Mouse (Mus musculus) kidney, postnatal 4 days (tissue): Measurements from ENCODE around the gene Uqcc1.
"Not testable (repeated sequence)": the region's sequence is repeated elsewhere in the genome, so short reads cannot be mapped to it uniquely, and the experiment has no call there.

ENCODE experiments used
- DNase-seq, 2 experiments: peaks; one replicate each; pipeline ENCODE4 v3.0.0; 2021; ENCODE audit warnings: mixed read lengths in 2 of 2

Gene Uqcc1

DNA sequence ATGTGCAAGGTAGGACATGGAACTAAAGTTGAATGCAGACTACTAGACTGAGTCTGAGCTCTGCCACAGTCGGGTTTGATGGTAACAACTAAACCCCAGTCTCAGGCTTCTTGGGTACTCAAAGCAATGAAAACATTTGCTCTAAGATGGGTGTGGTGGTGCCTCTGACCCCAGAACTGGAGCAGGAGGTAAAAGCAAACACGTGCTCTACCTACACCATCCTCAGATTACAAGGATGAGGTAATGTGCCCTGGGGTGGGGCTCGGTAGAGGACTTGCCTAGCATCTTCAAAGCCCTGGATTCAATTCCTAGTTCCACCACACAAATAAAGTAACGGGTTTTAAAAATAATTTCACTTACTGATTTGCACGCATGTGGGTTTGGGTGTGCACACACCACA lies 77.6 kb downstream of the Uqcc1 start:
- no peak for DNase-seq

DNA sequence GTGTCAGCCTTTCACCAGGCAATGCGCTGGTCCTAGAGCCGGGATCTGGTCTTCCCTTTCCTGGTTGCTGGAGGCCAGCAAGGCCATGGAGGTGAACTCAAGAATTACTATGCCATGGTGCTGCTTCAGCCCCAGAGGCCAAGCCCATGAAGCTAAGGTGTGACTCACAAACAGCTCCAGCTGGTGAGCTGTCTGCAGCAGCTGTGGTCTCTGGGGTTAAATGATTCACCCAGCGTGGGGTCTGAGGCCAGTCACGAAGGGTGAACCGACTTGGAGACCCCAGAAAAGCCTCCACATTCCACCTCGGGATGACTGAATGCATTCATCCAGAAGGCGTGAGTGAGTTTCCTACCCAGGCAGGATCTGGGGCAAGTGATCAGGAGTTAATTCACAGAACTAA lies 80.0 kb downstream of the Uqcc1 start:
- no peak for DNase-seq

DNA sequence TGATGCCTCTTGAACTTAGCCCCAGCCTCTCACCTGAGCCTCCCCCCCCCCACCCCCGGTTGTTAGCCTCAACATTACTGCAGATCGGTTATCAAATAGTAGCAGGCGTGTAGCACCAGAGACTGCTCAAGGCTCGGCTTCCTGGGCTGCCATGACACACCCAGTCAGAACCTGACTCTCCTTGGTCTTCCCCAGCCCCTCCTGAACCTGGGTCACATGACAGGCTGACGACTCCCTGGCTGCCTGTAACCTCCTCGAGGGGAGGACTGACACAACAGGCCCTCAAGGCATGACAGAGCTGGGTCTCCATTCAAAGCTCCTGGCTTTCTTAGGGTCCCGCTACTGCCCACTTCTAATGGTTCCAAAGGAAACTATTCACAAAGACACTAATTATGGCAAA lies 80.6 kb downstream of the Uqcc1 start:
- DNase-seq = no peak

DNA sequence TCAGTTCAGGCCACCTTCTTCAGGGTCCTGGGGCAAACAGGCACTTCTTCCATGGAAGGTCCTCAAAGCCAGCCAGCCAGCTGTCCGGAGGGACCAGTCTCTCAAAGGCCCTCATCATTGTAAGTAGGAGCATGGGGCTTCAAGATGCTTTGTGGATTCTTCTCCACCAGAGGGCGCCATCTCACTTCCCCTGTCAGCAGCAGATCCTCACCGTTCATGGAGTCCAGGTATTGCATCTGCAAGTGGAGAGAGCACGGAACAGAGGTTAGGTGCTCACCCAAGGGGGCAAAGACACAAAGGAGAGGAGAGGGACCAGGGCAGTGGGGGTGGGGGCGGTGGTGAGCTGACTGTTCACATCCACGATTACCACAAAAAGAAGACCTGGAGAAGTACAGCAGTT lies 81.8 kb downstream of the Uqcc1 start:
- peak; percentile 84 to 88 for DNase-seq

DNA sequence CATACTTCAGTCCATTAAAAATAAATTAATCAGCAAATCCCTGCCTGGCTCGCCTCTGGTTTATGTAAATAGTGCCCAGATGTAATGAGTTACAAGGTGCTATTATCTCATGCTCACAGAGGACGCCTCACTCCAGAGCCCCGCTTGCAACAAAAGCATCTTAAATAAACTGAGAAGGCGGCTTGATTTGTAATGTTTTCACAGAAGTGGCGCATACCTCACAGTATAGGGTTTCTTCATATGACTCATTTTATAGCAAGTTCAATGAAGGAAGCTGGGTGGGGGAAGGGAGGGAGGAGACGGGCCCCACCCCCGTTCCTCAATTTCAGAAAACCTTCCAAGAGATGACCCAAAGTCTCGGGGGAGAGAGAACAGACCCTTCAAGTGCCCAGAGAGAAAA lies 83.2 kb downstream of the Uqcc1 start:
- no peak for DNase-seq

DNA sequence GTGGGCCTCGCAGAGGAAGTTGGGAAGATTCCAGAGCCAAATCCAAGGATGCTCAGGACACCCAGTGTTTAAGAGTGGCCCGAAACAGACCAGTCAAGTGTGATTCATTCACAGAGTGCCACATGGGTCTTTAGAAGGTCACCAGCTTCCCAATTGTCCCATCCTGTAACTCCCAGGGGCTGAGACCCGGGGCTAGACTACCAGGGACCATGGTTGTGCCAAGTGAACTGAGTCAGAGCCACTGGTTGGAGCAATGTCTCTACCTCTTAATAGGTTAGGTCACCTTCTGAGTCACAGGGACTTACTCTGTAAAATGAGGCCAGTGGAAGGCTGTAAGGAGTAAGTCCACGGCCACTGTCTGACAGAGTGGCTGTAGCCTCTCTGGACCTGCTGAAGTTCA lies 91.1 kb downstream of the Uqcc1 start:
- DNase-seq = no peak

DNA sequence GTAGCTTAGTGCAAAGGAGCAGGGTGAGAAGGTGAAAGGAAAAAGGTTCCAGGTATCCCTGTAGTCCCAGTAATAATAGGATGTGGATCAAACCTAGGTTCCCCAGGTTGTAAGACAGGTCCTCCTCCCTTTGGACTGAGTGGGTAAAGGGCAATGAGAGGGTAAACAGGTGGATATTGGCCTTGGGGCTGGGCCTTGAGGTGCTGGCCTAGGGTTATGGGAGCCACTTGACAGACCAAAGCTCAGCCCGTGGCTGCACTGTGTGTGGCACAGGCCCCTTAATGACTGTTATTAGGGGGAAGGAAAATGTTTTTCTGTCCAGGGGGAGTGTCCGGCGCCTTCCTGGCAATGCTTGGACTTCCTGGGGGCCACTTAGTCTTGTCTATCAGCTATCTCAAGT lies 92.1 kb downstream of the Uqcc1 start:
- no peak for DNase-seq

DNA sequence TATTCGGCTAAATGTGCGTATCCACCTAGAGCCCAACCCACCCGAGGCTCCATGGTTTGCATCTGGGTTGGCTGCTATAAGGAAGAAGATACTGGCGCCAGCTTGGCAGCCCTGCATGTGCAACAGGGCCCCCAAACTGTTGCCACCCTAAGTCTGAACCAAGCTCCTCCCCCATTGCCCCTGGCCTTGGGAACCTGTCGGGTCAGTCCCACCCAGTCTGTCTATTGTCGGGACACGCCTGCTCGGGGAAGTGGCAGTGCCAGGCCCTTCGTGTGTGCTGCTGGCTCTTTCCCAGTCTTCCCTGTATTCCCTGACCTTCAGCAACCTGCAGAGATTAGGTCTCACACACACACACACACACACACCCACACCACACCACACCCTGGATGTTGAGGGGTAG lies 95.4 kb downstream of the Uqcc1 start, which contains the start of gene Fam83c:
Gene Fam83c, minus strand, starts transcription at position 123 of the 400 bp plus-strand sequence.
- DNase-seq = no peak

DNA sequence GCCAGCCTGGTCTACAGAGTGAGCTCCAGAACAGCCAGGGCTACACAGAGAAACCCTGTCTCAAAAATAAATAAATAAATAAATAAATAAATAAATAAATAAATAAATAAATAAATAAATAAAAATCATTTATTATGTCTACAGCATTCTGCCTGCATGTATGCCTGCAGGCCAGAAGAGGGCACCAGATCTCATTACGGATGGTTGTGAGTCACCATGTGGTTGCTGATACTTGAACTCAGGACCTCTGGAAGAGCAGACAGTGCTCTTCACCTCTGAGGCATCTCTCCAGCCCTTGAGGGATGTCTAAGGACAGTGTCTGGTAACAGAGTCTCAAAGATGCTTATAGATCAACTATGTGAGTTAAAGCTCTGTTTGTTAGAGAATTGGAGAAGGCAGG lies 98.0 kb downstream of the Uqcc1 start:
- not testable (repeated sequence) for DNase-seq

DNA sequence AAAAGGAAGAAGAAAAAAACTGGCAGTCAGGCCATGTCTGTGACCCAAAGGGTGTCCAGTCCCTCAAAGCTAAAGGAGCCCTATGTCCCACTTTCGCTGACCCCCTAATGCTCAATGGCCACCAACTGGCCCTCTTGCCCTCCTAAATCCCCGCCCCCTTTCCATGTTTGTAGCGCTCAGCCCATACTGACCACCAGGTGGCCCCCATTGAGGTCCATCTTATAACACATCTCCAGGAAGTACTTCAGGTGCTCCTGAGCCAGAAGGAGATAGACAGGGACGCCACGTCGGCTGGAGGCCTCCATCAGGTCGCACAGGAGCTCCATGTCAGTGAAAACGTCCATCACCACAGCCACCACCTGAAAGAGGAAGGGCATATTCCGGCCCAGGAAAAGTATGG lies 98.8 kb downstream of the Uqcc1 start:
- peak; percentile 45 to 61 for DNase-seq

DNA sequence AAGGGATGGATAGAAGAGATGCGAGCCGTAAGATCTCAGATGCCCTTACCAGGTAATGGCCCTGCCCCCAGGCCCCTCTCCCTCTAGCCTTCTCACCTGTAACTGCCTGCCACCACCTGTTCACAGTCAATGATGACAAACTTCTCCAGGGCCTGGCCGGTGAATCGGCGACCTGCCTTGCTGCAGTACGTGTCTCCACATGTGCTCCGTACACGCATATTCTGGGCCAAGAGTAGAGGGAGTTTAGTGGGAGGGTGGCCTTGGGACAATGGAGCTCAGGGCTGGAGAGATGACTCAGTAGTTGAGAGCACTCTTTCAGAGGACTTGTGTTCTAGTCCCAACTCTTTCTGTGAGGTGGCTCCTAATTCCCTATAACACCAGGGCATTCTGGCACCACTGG lies 99.3 kb downstream of the Uqcc1 start:
- DNase-seq = no peak

DNA sequence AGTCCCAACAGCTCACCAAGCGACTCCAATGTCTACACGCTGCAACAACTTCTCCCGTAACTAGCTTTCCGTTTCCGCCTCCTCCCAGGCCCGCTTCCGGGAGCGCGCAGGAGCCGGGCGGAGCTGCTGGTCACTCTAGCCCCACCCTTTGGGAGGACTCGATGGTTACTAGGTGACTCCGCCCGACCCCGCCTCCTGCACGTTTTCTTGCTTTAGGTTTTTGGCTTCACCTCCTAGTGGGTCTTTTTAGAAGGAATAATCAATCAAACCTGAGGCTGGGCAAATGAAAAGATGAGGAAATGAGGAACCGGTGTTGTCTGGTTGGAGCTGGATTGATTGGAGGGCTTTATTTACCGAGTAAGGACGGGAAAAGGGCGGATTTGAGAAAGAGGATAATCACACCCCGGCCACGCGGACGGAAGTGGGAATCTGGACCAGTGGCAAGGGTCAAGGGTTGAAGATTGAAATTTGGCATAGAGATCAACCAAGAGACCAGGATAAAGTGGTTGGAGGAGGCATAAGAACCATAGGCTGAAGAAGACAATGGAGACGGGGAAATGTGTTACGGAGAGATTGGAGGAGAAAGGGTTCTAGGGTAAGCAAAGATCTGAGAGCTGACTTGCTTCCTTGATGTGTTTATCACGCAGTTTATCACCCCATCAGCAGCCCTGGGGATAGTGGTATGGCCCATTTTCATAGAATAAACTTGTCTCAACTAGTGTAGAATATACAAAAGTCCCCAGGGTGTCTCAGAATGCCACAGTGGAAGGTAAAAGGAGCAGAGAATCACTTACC lies 103.3 kb downstream of the Uqcc1 start, which contains the start of gene Eif6:
Gene Eif6, minus strand, starts transcription at position 296 of the 795 bp plus-strand sequence.
- peak; percentile 88 to 93 for DNase-seq

DNA sequence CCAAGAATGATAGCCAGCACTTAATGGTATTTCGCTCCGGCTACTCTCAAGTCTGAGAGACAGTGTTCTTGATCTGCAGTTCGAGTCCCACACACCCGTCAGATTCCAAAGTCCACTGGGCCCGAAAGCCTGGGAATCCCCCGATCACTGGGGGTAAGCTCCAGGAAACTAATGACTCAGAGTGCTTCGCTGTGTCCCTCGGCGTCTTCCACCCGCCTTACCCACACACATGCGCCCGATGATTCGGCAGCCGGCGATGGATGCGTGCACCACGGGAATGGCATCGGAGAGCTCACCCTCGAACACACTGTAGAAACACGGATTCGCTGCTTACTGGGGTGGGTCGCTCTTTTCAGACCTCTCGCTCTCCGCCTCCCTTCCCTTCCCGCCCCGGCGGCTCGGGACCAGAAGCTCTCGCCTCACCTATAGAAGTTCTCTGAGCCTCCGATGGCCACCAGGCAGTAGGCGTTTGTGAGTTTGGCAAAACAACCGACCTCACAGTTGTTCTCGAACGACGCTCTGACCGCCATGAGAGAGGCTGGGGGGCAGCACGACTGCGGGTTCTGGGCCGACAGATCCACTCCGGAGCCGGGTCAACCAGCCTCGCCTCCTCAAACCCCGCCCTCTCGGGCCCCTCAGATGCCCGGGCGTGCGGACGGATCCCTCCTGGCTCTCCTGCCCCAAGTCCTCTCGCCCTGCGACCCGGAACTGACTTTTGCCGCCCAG lies 104.0 kb downstream of the Uqcc1 start:
- DNase-seq = peak; percentile 30 to 55

DNA sequence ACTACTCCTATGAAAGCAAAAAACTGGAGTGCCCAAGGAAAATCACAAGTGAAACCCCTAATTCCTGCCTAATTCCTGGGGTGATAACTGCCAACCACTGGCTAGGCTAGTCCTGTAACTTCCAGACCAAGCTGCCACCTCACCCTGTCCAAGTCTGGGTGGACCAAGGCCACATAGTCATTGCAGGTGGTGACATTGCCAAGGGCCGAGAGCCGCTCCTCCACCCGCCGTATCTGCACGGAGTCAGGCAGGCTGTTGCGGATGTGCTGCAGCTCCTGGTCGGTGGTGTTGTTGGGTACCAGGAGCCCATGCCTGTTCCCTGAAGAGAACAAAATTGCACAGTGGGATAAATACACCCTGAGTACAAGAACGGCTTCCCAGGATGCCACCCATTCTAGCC lies 106.4 kb downstream of the Uqcc1 start:
- no peak for DNase-seq

DNA sequence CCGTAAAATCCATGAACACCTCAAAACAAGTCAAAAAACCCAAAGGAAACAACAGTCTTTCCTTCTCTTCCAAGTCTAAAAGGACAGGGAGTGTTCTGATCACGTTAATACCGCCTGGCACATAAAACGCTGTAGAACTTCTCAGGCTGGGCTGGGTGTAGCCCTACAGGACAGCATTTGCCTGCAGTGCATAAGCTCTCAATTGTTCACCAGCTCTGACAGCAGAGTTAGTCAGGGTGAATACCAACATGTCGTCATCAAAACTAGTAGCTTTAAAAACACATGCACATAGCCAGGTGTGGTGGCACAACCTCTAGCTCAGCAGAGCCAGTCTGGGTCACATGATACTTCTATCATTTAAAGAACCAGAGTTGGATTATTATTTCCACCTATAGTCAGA lies 109.3 kb downstream of the Uqcc1 start:
- no peak for DNase-seq

DNA sequence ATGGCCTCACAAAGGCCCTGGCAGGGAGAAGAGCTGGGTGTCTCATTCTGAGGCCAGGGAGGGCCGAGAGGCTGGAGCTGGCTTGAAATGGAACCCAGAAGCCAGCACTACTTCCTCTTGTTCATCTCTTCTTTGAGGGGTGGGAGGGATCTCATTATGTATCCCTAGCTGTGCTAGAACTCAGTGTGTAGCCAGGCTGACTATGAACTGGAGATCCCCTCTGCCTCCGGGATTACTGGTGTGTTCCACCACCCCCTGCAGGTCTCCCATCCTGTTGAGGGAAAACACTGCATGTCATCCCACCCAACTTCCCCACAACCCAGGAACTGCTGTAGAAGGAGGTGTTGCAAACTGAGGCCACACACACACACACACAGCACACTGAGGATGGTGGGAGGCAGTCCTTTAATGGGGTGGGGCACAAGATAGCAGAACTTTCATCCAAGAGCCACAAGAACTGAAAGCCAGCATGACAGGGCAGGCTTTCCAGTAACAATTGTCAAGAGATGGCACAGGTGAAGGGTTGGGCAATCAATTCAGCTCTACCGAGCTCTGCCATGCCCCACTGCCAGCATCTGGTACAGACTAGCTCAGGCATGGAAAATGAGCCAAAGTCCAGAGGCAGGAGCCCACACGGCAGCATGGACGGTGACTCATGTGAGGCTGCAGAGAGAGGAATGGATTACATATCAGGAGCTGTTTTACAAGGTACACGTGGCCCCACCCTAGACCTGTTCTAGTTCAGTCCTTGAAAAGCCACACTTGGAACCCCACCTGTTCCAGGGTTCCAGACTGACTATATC lies 110.5 kb downstream of the Uqcc1 start:
- DNase-seq = peak; percentile 28 to 61

DNA sequence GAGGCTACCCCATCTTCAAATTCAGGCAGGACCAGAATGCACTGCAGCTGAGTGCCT lies 110.9 kb downstream of the Uqcc1 start, which contains the start of gene BC029722:
Gene BC029722, minus strand, starts transcription at position 35 of the 57 bp plus-strand sequence.
- no peak for DNase-seq

DNA sequence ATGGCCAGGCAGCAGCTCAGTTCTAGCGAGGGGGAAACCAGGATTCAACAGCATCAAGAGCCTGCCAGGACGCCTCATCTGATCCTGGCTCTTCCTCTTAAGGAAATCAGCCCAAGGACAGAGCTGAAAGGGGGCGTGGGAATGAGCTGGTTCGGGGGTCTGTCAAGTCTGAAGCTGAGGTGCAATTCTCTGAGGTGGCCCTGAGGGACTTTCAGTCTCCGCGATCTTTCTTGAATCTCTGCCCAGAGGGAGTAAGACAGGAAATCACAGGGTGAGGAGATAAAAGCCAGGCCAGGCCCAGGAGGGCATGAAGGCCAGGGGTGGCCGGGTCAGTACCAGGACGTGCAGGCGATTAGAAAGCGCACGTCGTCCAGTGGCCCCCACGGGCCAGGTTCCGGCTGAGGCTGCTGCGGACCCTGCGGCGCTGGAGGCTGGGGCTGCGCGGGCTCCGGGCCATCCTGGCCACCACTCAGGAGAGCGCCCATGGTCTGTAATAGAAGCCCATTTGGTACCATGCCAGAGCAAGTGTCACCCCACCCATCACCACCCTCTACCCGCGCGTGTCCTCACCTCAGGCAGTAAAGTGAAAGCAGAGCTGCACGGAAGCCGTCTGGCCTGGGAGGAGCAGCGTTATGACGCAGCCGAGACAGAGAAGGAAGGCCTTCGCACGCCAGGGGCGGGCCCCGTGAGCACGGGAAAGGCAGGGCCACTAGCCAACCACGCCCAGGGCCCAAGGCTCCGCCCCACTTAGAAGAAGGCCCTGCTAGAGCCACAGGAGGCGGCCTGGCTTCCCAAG lies 111.3 kb downstream of the Uqcc1 start:
- DNase-seq = peak; percentile 97

DNA sequence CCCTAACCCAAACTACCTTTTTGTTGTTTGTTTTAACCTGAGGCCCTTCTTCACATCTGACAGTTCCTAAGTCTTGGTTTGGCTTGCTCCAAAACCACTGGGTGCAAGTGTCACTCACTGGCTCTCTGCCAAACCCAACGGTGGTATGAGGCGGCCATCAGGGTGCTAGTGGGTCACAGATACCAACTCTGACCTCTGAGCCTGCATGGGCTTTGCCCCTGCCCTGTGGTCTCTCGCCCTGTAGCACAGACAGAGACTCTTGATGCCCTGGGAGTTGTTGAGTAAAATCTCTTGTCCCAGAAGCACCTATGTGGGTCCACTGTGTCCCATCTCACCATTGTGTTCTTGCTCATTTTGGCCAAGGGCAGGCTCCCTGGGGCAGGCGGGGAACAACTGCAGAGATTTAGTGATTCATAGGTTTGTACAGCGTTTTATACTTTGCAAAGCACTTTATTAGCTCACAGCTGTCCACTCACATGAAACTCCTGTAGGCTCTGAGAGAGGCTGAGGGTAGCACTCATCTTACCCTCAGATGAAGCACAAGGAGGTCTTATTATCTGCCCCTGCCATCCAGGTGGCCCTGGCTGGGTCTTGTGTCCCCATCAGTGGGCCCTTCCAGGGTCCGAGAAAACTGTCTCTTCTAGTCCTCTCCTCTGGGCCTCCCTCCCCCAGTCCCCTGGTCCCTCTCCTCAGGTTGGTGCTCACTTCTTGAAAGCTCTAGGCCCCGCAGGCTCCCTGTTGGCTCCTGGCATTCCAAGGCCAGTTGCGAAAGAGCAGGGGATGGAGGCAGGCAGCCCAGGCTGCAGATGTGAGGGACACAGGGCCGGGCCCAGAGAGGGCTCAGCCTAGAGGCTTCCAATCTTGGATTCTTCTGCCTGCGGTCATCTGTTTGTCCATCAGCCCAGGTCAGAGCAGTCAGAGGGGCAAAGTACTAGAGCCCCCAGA lies 112.5 kb downstream of the Uqcc1 start:
- no peak for DNase-seq

DNA sequence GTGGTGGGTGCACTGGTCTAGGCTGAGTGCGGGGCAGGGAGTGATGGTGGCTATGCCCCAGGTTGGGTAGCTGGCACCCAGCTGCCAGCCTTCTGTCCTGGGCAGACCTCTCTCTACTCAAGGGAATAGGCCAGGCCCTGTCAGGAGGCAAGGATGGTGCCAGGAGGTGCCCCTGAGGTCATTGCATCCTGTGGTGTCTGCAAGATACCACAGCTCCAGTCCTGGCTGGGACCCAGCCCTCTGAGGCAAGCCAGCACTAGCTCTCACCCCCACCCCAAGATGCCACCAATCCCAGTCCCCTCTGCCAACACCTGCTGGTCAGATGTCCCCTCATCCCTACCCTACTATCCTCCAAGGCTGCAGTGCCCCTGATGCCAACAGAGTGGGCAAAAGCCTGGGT lies 113.9 kb downstream of the Uqcc1 start:
- DNase-seq = no peak

DNA sequence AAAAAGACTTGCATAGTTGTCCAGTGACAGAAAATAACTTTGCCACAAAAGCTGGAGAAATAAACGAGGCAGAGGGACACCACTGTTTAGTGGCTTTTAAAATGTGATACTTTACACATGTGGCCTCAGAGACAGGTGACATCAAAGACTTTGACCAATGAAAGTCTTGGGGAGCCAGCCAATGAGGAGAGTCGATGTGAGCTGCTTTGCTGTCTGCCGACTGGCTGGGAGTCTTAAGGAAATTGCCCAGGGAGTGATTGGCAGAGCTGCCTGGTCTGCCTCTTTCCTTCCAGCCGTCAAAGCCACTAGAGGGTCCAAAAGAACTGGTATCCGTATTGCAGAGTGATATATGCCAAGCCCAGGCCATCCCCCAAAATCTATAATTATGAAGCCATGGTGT lies 115.3 kb downstream of the Uqcc1 start:
- peak in 1 of 2 experiments; percentile 30 for DNase-seq

DNA sequence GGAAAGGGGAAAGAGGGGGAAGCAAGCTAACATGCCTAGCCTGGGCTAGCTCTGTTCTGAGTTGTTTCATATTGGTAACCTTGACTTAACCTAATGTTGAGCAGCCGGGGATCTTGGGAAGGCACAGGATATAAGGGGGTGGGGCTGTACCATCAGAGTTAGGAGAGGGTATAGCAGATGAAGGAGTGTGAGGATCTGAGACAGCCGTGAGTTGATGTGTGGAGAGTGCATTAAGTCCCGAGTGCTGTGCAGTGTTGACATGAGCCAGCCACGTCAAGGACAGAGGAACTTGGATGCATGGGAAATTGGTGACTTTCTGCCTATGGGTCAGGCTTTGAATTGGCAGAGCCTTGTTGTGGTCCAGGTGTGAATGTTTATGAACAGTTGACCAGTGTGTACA lies 117.5 kb downstream of the Uqcc1 start:
- no peak for DNase-seq
